Mouse (Mus musculus) heart, adult 8-10 months (tissue): ENCODE results near the gene Tubal3. TPM values are rescaled to one million over a fixed set of nuclear protein-coding genes. Genes with fewer than 3 reads are reported as not detected.
"Not testable (repeated sequence)": the region's sequence is repeated elsewhere in the genome, so short reads cannot be mapped to it uniquely, and the experiment has no call there.

ENCODE experiments used
- DNase-seq: peaks from one replicate; pipeline ENCODE4 v3.0.0; 2022; ENCODE audit warnings: low spot score
- total RNA-seq, 4 experiments: library from RNA; stranded (reverse); gene quantifications; 2 replicates each; pipeline ENCODE4 v1.2.4; 2022

Gene Tubal3
- total RNA-seq: not detected

GRCm38 (mm10) chr13:3917571-3918311, at the start of gene Tubal3, which contains the start of gene Net1:
Gene Tubal3 (plus strand): TSS chr13:3918274.
Gene Net1 (minus strand): TSS chr13:3918220.
- peak; percentile 88 for DNase-seq

- no peak for DNase-seq
Measured at GRCm38 (mm10) chr13:3869901-3870300, 48.2 kb upstream of the Tubal3 start.

- DNase-seq: no peak
Measured at GRCm38 (mm10) chr13:3872832-3873231, 45.2 kb upstream of the Tubal3 start.

- DNase-seq: no peak
Measured at GRCm38 (mm10) chr13:3876448-3876847, 41.6 kb upstream of the Tubal3 start.

GRCm38 (mm10) chr13:3877185-3877584, 40.9 kb upstream of the Tubal3 start:
- no peak for DNase-seq

GRCm38 (mm10) chr13:3877679-3878220, 40.3 kb upstream of the Tubal3 start:
- DNase-seq: no peak

GRCm38 (mm10) chr13:3886663-3887062, 31.4 kb upstream of the Tubal3 start:
- no peak for DNase-seq

- DNase-seq: no peak
Measured at GRCm38 (mm10) chr13:3889111-3889510, 29.0 kb upstream of the Tubal3 start.

- no peak for DNase-seq
Measured at GRCm38 (mm10) chr13:3890061-3890460, 28.0 kb upstream of the Tubal3 start.

- no peak for DNase-seq
Measured at GRCm38 (mm10) chr13:3891479-3892087, 26.5 kb upstream of the Tubal3 start.

- DNase-seq: no peak
Measured at GRCm38 (mm10) chr13:3892601-3893000, 25.5 kb upstream of the Tubal3 start.

GRCm38 (mm10) chr13:3893126-3893734, 24.8 kb upstream of the Tubal3 start:
- DNase-seq: peak; percentile 86

GRCm38 (mm10) chr13:3894549-3894948, 23.5 kb upstream of the Tubal3 start:
- no peak for DNase-seq

- DNase-seq: no peak
Measured at GRCm38 (mm10) chr13:3895397-3895980, 22.6 kb upstream of the Tubal3 start.

- no peak for DNase-seq
Measured at GRCm38 (mm10) chr13:3896032-3896431, 22.0 kb upstream of the Tubal3 start.

- DNase-seq: peak; percentile 81
Measured at GRCm38 (mm10) chr13:3896913-3897312, 21.2 kb upstream of the Tubal3 start.

GRCm38 (mm10) chr13:3898202-3898601, 19.9 kb upstream of the Tubal3 start:
- not testable (repeated sequence) for DNase-seq

- no peak for DNase-seq
Measured at GRCm38 (mm10) chr13:3899301-3899700, 18.8 kb upstream of the Tubal3 start.

- DNase-seq: no peak
Measured at GRCm38 (mm10) chr13:3907151-3907696, 10.8 kb upstream of the Tubal3 start.

GRCm38 (mm10) chr13:3908262-3908661, 9.8 kb upstream of the Tubal3 start:
- no peak for DNase-seq

GRCm38 (mm10) chr13:3910356-3910755, 7.7 kb upstream of the Tubal3 start:
- DNase-seq: no peak

GRCm38 (mm10) chr13:3913504-3913903, 4.6 kb upstream of the Tubal3 start:
- no peak for DNase-seq
